Mouse (Mus musculus): ENCODE data around the gene Eif4a1.

Eif4a1 gene

DNA sequence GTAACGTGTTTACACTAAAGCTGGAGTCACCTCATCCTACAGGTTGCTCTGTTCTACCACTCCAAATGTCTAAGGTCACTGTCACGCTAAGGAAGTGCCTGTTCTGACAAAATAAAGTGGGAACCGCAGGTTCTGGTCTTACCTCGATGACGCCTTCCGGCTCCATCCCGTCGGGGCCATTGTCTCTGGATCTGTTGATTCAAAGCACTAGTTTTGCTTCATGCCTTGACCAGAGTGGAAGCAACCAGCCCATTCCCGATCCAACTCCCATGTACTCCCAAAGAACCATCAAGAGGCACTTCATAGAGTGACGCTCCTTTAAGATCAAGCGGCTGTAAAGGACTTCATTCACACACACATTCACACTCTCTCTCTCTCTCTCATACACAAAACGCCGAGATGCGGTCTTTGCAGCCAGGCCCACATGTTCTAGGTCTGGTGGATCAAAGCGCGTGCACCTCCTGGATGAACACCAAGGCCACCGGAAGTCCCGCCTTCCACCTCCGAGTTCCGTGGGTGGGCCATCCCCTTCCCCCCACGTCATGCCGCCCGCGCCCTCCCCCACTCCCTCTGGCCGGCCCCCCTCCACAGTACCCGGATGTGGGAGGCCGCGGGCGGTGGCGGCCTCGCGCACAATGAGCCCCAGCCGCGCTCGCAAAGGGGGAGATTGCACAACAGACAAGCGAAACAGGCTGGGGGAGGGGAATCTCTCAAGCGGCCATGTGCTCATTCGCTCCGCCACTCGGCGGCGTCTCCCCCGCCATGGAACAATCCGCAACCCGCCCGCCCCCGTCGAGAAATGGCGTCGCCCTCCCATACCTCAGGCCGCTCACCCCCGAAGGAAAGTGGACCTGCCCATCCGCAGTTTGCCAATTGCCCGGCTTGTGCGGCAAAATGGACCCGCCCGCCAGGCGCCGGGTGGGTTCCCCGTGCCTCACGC, 1.2 kb downstream of the Eif4a1 start:
- DNase-seq, result peak; percentile 96

DNA sequence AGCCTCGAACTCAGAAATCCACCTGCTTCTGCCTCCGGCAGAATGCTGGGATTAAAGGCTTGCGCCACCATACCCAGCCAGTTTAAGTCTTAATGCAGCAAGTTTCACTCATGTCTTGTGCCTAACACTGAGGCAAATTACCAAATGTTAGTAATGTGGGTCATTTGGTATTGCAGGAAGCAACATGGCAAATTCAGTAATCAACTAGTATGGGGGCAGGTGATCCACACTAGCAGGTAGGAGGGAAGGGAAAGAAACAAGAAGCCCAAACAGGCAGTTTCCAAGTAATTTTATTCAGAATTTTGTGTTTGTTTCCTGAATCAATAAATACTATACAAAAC, 5.6 kb downstream of the Eif4a1 start:
- DNase-seq, result no peak

DNA sequence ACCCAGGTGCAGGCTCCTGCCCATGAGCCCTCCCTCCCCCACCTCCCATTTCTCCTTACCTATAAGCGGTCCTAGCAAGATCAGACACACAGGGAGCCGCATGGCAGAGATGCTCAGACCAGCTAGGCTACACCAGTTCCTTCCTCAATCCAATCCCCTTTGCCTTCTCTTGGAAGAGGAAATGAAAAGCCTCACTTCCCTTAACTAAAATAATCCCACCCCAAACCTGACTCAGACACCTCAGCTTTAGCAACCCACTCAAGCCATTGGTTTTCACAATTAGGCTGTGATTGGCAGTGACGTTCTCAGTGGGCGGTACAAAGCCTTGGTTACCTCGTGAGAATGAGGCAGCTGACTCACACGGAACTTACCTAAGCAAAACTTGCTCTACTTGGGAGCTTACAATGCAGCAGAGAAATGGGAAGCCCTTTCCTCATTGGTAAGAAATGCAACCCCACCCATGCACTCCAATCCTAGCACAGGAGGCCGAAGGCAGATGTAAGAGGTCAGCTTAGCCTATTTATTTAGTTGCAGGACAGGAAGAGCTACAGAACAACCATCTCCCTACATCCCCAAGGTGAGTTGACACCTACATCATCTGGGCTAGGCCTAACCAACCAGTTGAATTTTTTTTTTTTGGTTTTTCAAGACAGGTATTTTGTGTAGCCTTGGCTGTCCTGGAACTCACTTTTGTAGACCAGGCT, 6.1 kb downstream of the Eif4a1 start, which contains the start of gene Cd68:
TSS of gene Cd68 (minus strand) at position 193 of the 704 bp plus-strand sequence.
- peak; percentile 50 for DNase-seq

DNA sequence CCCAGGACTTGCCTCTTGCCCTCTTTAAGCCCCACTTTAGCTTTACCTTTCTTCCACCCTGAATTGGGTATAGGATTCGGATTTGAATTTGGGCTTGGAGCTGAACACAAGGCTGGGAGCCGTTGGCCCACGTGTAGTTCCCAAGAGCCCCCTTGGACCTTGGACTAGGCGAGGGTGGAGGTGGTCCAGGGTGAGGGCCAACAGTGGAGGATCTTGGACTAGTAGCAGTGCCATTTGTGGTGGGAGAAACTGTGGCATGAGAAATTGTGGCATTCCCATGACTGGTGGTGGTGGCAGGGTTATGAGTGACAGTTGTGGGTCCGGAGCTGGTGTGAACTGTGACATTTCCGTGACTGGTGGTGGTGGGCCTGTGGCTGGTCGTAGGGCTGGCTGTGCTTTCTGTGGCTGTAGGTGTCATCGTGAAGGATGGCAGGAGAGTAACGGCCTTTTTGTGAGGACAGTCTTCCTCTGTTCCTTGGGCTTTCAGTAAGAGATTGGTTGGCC, 6.7 kb downstream of the Eif4a1 start:
- DNase-seq, result no peak

DNA sequence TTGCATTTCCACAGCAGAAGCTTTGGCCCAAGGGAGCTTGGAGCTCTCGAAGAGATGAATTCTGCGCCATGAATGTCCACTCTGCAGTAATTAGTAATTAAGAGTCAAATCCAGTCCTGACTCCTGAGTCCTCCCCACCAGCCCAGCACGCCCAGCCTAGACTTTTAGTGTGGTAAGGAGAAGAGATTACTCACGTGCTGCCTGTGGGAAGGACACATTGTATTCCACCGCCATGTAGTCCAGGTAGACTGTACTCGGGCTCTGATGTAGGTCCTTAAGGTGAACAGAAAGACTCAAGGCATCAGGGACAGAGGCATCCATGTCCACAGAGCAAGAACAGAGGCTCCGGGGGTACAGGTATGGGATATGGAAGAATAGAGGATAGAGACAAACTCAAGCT, 7.4 kb downstream of the Eif4a1 start:
- DNase-seq, result no peak

DNA sequence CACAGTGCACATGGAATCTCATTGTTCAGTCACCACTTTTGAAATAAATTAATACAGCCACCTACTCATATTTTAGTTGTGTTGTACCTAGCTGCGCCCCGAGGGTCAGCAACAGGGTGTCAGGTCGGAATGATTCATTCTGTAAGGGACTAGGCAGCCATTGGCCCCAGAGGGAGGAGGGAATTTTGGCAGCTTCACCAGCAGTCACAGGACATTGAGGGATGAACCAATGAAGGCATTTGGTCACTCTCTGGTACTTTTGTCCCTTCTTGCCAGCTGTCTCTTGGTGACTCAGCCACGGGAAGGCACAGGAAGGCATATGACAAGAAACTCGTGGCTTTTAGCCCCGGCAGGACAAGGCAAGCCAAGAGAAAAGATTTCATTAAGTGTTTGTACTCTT, 8.4 kb downstream of the Eif4a1 start:
- DNase-seq, result no peak

DNA sequence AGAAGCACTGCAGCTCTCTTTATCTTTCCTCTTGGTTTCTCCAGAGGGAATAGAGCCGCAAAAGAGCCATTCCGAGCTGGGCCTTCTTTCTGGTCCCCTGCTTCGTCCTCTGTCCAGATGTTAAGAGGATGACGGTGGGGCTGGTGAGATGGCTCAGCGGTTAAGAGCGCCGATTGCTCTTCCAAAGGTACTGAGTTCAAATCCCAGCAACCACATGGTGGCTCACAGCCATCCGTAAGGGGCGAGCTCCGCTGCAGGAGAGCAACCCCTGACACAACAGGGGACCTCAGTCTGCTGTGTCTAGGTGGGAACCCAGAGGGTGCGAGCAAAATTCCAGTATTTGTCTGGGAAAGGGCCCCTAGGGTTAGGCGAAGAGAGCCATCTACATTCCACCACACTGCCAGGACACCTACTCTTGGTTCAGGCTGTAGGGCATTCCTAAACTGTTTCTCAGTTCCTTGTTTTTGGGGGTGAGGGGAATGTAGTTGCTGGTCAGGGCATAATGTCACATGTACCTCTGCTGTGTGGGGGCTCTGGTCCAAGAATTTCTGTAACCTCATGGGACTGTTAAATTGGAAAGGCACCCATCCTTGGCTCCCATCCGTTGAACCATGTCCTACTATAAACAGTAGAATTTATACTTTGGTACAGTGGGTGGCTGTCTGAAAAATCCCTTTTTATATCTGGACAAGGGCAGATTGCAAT, 9.1 kb downstream of the Eif4a1 start:
- no peak for DNase-seq

DNA sequence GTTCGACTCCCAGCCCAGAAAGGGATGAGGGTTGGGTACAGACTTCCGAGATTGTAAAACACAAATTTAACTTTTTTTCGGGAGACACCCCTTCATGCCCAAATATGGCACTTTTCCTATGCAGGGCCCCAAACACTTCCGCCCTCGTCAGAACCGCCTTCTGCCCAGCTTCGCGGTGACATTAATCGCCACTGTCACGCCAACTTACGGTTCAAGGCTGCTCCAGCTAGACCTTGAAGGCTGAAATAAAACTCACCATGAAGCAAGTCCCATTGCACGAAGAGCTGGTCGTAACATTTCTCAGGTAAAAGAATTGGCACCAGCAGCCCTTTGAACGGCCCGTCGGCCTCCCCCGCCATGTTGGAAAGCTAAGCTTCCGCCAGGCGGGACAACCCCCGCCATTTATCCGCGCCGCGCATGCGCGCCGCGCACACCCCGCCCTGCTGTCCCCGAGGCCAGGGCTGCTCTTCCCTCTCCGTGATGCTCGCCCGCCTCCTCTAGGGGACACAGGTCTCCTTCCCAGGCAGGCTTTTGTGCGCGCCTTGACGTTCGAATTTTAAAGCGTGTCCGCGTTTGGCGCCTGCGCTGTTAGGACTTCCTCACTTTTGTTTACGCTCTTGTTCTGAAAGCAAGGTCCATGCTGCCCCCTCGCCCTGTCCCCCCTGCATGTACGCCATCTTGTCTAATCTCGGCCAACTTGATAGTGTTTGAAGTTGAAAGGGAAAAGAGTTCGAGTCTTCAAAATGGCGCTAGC, 9.8 kb downstream of the Eif4a1 start, which contains the start of gene Mpdu1:
TSS of gene Mpdu1 (minus strand) at position 430 of the 754 bp plus-strand sequence.
- peak; percentile 98 for DNase-seq

DNA sequence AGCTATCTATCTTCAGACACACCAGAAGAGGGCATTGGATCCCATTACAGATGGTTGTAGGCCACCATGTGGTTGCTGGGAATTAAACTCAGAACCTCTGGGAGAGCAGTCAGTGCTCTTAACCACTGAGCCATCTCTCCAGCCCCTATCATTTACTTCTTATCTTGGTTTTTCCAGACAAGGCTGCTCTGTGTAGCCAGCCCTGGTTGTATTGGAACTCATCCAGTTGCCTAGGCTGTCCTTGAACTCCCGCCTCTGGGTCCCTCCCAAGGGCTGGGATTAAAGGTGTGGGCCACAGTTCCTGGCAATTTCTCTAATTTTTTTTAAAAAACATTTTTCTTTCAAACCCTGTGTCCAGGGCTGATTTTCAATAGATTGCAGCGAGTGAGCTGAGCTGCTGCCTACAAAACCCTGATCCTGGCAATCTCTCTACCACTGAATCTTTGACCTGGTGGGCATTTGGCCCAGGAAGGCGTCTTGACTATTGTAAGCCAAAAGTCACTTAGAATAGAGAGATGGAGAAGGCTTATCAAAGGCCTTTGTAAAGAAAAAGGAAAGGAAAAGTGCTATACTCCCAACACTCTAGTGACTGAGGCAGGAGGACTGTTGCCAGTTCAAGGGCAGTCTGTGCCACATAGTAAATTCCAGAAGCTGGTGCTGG, 10.9 kb downstream of the Eif4a1 start:
- no peak for DNase-seq

DNA sequence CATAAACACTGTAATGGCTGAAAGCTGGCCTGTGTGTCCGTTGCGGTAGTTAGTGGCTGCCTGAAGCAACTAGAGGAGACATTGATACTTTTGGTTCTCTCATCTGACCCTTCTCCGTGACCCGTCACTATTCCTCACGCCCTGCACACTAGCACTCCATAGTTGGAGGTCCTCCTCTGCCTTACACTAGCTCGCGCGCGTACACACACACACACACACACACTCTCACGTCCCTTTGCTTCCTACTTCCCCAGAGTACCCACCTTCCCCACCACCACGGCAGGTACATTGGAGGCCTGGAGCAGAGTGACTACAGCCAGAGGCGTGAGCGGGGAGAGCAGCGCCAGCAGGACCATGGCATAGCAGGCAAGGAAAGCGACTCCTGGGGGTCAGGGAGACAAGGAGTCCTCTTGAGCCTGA, 14.8 kb downstream of the Eif4a1 start:
- no peak for DNase-seq

DNA sequence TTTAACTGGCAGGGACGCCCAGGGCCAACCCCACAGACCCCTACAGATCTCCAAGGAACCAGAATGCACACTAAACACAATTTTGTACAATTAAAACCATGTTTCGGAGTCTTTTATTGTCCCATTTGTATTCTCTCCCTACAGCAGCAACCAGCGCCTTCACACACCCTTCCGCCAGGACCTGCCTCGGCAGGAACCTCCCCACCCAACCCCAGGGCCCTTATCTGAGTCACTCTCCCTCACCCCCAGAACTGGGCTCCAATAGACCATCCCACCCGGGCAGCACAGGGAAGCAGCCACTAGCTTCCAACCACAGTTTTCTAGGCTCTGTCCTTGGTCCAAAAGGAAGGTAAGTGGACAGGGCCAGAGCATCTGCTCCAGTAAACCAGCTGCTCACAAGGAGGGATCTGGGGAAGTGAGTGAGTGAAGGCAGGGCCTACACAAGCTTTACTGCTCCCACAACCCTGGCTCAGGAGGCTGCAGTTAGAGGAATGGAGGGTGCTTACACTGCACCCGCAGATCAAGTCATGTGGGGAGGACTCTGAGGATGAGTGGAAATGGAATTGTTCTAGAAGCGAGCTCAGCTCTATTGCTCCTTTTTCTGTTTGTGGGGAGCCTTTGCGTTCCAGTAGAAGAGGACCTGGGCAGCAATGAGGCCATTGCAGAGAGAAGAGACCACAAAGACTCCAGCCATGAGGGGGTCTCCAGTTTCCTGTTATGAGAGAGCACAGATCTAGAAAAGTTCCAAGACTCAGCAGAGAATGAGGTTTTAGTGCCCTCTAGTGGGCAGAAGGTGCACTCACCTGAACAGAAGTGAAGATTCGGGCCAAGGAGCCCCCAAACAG, 15.4 kb downstream of the Eif4a1 start:
- peak; percentile 86 for DNase-seq

DNA sequence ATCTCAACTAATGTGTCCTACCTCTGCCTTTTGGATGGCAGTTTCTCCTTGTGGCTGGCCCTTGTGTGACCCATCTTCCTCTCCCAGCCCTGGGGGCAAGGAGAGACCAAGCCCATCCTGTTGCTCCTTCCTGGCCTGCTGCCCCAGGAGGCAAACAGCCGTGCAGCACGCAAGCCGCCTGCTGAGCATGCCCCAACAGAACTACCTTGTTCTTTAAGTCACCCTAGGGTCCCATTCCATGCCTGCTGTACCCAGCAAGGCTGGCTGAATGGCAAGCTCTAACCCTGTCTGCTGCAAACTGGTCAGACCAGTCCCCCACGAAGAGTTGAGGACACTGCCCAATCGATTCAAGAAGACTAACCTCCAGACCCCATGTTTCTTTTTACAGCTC, 16.2 kb downstream of the Eif4a1 start:
- DNase-seq, result no peak

DNA sequence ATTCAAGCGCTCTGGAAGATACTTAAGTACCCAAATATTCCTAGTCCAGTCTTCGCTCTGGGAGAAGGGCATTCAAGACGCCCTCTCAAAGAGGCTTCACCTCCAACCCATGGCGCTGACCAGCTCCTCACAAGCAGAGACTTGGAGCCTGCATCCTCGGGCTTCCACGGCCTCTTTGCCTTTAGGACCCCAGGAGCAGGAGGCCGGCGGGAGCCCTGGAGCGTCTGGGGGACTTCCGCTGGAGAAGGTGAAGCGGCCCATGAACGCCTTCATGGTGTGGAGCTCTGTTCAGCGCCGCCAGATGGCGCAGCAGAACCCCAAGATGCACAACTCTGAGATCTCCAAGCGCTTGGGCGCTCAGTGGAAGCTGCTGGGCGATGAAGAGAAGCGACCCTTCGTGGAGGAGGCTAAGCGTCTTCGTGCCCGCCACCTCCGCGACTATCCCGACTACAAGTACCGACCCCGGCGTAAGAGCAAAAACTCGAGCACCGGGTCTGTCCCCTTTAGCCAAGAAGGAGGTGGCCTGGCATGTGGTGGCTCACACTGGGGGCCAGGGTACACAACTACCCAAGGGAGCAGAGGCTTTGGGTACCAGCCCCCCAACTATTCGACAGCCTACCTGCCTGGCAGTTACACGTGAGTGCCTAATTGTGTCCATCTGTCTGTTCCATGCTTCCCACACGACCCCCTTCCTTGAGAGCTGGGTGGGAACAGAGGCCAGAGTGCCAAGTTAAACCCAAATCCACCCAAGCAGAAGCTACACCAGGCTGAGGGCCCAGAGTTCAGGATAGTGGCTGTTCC, 16.8 kb downstream of the Eif4a1 start, which contains the start of gene Sox15:
TSS of gene Sox15 (plus strand) at position 51 of the 801 bp plus-strand sequence.
- DNase-seq, result peak; percentile 90

DNA sequence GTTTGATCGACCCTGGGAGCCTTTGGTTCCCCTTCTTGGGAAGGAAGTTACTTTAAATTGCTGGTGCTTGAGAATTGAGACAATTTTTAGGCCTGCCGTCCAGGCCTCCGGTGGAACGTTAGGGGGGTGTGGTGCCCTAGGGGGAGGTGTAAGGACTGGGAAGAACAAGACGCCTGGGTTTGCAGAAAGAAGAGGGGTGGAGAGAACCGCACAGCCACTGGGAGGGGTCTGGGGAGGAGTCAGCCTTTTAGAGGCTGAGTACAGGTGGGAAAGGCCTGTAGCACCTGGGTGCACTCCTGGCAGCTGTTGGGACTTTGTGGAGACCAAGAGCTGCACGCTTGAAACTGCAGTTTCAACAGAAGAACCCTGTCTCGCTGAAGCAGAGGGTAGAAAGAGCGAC, 17.5 kb downstream of the Eif4a1 start:
- peak; percentile 8 for DNase-seq

DNA sequence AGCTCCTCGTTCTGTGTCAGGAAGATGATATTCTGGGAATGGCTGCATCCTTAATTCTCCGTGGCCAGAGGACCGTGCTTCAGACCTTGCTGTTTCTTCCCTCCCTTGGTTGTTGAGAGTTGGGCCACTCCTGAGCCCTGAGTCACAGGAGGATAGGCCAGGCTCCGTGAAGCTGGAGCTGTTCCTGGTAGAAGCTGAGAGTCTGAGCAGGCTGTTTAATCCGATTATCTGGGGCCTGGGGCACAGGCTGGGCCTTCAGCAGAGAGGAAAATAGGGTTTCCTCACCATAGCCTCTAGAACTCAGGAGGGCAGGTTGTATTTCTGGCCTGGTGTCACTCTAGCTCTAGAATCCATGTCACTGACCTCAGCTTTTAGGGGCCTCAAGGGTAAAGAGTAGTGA, 18.8 kb downstream of the Eif4a1 start:
- DNase-seq, result peak; percentile 12

DNA sequence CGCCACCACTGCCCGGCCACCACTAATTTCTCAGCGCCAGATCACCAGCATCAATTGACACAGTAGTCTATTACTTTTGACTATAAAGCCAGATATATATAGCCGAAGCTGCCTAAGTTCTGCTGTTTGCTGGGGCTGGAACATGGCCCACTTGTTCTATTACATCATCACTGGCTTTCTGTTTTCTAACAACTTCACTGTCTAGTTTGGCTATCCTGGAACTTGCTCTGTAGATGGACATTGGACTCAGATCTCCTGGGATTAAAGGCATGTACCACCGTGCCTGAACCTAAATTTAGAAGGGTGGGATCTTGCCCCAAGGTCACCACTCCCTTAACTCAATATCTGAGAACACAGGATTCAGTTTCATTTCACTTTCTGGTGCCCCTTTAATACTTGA, 26.4 kb downstream of the Eif4a1 start:
- DNase-seq, result no peak

DNA sequence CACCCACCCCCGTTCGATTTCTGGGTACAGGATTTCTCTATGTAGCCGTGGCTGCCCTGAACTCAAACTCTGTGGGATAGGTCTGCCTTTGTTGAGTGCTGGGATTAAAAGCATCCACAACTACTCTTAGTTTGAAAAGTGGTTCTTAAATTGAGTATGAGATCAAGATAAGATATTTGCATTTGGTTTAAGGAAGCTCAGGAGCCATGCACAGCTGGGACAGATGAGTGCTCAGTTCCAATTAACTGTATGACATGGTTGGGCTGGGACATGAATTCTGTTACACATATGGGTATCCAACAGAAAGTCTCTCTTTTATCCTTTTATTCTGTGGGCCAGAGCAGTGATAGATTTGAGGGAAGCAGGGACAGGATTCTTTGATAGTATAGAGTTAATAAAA, 36.8 kb downstream of the Eif4a1 start:
- DNase-seq, result no peak

DNA sequence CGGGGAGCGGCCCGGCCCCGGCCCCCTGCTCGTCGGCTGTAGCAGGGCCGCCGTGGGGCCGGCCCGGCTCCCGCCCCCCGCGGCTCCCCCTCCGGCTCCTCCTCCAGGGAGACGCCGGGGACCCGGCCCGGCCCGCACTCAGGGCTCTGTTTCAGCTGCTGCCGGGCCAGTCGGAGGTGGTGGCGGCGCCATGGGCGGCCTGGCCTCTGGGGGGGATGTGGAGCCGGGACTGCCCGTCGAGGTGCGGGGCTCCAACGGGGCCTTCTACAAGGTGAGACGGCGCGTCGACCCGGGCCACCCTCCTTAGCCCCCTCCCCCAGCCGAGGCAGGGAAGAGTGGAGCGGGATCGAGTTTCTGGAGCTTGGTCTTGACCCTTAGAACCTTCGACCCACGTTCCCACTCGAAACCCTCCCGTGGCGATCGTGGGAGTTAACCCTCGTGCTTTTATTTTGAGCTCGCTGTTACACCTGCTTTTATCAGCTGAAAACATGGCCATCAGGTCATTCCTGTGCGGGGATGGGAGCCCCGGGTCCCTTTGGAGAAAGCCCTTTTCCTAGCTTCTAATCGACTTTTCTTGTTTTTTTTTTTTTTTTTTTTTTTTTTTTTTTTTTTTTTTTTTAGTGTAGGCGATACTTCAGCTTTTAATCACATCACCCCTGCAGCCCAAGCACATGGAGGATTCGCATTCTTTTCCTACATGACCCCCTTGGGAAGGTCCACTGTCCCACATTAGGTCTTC, 38.9 kb downstream of the Eif4a1 start:
- no peak for DNase-seq
